Mouse (Mus musculus) CD4-positive, CD25-positive, alpha-beta regulatory T cell, adult 4 months (primary cell): Measurements from ENCODE around the gene Gm11555. TPM values are rescaled to one million over a fixed set of nuclear protein-coding genes. Genes with fewer than 3 reads are reported as not detected.
"Not testable (repeated sequence)": the region's sequence is repeated elsewhere in the genome, so short reads cannot be mapped to it uniquely, and the experiment has no call there.

Experiments
- ATAC-seq: one replicate; pipeline ENCODE4 v1.8.0; 2017
- polyA plus RNA-seq, 2 experiments: library from polyadenylated mRNA; unstranded; fragments of 100-300 nt; shearing (Covaris generic); gene quantifications; one replicate each; pipeline ENCODE4 v1.2.1; 2017

The Gm11555 gene
- not detected for polyA plus RNA-seq

- no peak for ATAC-seq
Measured at GRCm38 (mm10) chr11:99650136-99650535, at the start of gene Gm11555. Gm11555 (minus strand) TSS chr11:99650236.

GRCm38 (mm10) chr11:99690463-99690862 lies 40.4 kb upstream of the Gm11555 start, which contains the start of gene Gm14190:
Gm14190 (minus strand) TSS chr11:99690740.
- no peak for ATAC-seq

- not testable (repeated sequence) for ATAC-seq
Measured at GRCm38 (mm10) chr11:99685235-99685634, 35.2 kb upstream of the Gm11555 start.

GRCm38 (mm10) chr11:99683481-99683880 lies 33.4 kb upstream of the Gm11555 start:
- no peak for ATAC-seq

GRCm38 (mm10) chr11:99665860-99666259 lies 15.8 kb upstream of the Gm11555 start, which contains the start of gene Krtap4-6:
Krtap4-6 (minus strand) TSS chr11:99665960.
- ATAC-seq = no peak

GRCm38 (mm10) chr11:99662802-99663201 lies 12.8 kb upstream of the Gm11555 start:
- ATAC-seq = no peak

GRCm38 (mm10) chr11:99659256-99659655 lies 9.2 kb upstream of the Gm11555 start:
- no peak for ATAC-seq

GRCm38 (mm10) chr11:99658467-99659010 lies 8.5 kb upstream of the Gm11555 start, which contains the start of gene Gm11563:
Gm11563 (minus strand) TSS chr11:99658960.
- not testable (repeated sequence) for ATAC-seq

GRCm38 (mm10) chr11:99657051-99657450 lies 7.0 kb upstream of the Gm11555 start:
- ATAC-seq = no peak

- ATAC-seq = no peak
Measured at GRCm38 (mm10) chr11:99646444-99646843, 3.6 kb downstream of the Gm11555 start.

GRCm38 (mm10) chr11:99644351-99644750 lies 5.7 kb downstream of the Gm11555 start:
- no peak for ATAC-seq

GRCm38 (mm10) chr11:99643635-99644139 lies 6.3 kb downstream of the Gm11555 start, which contains the start of gene Krtap4-7:
Krtap4-7 (minus strand) TSS chr11:99644089.
- not testable (repeated sequence) for ATAC-seq

GRCm38 (mm10) chr11:99640926-99641325 lies 9.1 kb downstream of the Gm11555 start:
- no peak for ATAC-seq

- ATAC-seq = no peak
Measured at GRCm38 (mm10) chr11:99637086-99637485, 12.9 kb downstream of the Gm11555 start.

- no peak for ATAC-seq
Measured at GRCm38 (mm10) chr11:99634653-99635134, 15.3 kb downstream of the Gm11555 start, which contains the start of gene Krtap4-2. Krtap4-2 (minus strand) TSS chr11:99635084.

- no peak for ATAC-seq
Measured at GRCm38 (mm10) chr11:99633293-99633692, 16.7 kb downstream of the Gm11555 start.

- no peak for ATAC-seq
Measured at GRCm38 (mm10) chr11:99630890-99631289, 19.1 kb downstream of the Gm11555 start.

GRCm38 (mm10) chr11:99628138-99628537 lies 21.9 kb downstream of the Gm11555 start, which contains the start of gene Krtap4-1:
Krtap4-1 (minus strand) TSS chr11:99628238.
- ATAC-seq = no peak

GRCm38 (mm10) chr11:99620335-99620734 lies 29.7 kb downstream of the Gm11555 start, which contains the start of gene Gm11562:
Gm11562 (minus strand) TSS chr11:99620435.
- ATAC-seq = no peak

GRCm38 (mm10) chr11:99614796-99615363 lies 35.2 kb downstream of the Gm11555 start, which contains the start of gene Krtap2-4:
Krtap2-4 (minus strand) TSS chr11:99614846.
- no peak for ATAC-seq

GRCm38 (mm10) chr11:99610089-99610488 lies 39.9 kb downstream of the Gm11555 start, which contains the start of gene Gm11937:
Gm11937 (minus strand) TSS chr11:99610189.
- ATAC-seq = not testable (repeated sequence)

- ATAC-seq = no peak
Measured at GRCm38 (mm10) chr11:99609126-99609525, 40.9 kb downstream of the Gm11555 start.

- ATAC-seq = not testable (repeated sequence)
Measured at GRCm38 (mm10) chr11:99603208-99603607, 46.8 kb downstream of the Gm11555 start, which contains the start of gene Gm11938. Gm11938 (minus strand) TSS chr11:99603308.
